Mouse (Mus musculus) spleen, postnatal 14 days (tissue): ENCODE measurements around the gene Pgm5.

Source experiments
- DNase-seq, 2 experiments: peaks; one replicate each; pipeline ENCODE4 v3.0.0; 2021 to 2022; ENCODE audit warnings: low spot score in 2 of 2

Gene Pgm5

DNA sequence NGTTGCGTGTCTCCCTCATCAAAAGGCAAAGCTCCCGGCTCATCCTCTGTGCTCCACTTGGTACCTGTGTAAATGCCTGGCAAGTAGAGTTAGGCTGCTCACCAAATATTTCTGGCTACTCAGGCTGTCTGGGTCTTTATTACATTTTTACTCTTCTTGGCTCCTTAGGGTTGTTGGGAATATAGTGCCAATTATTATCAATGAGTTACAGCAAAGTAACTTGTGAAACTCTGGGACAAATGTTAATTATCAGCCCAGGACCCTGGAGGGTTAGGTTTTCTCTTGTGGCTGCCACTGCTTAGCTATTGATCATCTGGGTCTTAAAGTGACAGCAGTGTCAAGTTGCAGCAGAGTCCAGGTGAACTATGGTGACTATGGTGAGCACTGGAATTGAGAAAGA lies 199.3 kb downstream of the Pgm5 start:
- DNase-seq: no peak

DNA sequence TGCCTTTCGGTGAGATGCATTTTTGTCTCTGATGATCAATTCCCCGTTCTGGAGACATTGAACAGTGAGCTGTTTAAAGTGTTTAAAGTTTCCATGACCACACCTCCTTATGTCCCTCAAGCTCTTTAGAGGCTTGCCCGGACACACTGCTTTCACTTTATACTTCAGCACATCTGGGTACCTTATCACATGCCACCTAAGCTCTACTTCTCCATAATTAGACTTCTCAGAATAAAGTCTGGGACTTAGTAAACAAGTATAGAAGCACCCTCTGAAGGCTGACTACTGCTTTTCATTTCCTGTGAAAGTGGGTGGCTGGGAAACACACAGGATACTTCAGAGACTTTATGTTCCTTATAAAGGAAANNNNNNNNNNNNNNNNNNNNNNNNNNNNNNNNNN lies 204.7 kb downstream of the Pgm5 start:
- DNase-seq: no peak

DNA sequence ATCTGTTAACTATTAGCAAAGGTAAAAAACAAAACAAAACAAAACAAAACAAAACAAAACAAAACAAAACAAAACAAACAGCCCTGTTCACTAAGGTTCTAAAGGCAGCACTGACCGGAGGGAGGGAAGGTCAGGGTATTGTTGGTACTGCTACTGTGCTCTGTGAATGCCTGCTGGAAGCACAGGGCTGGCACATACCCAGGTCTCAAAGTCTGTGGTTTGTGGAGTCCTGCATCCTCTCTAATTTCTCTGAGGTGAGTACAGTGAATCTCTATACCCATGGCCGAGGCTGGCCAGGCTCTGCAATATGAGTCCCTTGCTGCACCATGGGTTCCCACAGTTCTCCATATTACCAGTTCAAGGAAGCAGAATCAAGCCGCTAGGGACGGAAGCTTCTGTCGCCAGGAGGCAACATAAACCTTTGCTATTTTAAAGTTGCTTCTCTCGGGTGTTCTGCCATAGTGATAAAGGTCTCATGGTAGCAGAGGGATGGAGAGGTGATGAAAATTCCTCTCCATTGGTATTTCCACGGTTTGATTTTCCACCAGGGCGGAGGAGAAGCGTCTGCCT lies 208.3 kb downstream of the Pgm5 start:
- no peak for DNase-seq

DNA sequence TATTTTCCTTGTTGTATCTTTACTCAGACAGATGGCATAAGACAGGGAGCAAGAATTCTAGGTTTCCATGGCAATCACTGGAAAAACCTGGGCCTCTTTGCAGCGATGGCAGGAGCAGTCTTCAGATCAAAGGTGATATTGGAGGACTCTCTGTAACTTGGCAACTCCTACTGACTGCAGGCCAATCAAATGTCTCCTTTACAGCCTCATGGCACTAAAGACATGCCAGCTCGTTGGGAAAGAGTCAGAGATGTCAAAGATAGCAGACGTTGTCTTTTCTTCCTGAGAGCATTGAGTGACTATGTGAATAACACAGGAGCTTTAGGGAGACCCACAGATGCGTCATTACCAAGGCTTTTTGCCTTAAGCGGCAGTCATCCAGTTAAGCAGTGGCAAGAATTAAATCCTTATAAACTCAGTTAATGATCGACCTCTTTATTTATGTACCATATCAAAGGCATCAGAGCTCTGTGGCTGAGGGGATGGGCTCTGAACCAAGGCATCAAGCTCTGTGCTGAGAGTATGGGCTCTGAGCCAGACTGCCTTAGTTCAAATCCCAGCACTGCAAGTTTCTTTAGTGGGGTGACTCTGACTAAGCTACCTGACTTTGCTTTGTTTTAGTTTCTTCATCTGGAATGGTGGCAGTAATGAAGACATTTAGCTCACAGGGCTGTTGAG lies 209.2 kb downstream of the Pgm5 start:
- no peak for DNase-seq

DNA sequence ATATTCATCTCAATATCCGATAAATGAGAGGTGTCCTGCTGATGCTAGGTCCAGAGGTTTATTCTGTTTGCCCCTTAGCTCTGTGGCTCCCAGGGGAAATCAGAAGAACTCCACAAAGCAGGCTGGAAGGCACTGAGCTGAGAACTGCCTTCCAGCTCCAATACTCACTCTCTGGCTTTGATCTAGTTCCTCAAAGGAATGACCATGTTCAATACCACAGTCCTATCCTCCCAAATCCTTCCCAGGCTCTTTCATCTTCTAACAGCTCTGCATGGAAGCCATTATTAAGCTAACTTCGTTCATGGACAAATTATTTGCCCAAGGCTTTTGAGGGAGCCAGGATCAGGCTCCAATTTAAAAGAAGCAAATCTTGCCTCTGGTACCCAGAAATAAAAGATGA lies 210.1 kb downstream of the Pgm5 start:
- DNase-seq: no peak

DNA sequence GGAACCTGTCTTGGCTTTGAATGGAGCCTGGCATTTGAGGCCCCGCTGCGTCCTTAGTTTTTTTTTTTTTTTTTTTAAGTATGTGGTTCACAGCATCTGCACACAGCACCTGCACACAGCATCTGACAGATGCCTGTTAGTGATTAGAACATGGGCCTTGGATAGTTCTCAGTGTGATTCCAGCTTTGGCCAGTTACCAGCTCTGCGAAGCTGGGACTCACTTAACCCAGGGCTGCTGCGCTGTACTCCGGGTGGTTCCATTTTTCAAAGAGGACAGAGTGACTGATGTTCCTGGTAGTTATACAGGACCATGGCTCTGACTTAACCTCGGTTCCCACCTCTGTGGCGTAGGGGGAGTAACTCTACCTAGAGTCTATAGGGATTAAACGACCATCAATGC lies 211.2 kb downstream of the Pgm5 start:
- DNase-seq: no peak

DNA sequence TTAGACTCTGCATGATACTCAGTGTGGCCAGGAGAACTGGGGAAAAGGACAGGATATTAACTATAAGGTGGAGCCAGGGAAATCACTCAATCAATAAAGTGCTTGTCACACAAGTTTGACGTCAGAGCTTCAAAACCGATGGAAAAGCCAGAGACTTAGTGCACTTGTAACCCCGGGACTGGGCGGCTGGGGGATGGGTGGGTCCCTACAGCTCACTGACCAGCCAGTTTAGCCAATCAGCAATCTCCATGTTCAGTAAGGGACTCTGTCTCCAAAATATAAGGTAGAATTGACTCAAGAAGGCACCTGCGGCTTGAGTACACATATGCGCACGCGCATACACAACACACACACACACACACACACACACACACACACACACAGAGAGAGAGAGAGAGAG lies 213.6 kb downstream of the Pgm5 start:
- no peak for DNase-seq

DNA sequence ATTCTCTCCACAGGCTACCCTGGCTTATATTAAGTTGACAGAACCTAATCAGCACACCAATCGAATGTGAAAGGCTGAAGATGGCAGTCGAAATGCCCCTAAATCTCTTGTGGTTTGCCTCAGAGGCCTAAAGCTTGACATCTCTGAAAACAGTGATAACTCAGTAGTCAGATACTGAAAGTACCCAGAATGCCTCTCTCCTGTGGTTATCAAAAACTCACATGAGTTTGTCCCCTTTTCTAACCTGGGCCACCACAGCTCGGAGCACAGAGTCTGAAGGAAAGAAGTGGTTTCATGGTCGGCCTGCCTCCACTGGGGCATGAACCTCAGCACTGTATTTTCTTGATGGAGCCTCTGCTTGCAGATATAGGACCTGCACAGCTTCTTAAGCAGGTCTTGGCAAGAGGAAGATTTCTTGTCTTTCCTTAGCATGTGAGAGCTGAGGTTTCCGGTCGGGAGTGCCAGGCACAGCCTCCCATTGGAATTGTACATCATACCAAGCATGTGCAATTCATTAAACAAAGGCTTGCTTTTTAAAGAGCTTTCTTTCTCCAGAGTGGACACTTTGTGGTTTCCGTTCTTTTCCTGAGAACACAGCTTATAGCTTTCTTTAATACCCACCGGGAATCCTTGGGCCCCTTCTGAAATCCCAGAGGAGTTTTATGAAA lies 215.4 kb downstream of the Pgm5 start:
- peak; percentile 14 to 35 for DNase-seq

DNA sequence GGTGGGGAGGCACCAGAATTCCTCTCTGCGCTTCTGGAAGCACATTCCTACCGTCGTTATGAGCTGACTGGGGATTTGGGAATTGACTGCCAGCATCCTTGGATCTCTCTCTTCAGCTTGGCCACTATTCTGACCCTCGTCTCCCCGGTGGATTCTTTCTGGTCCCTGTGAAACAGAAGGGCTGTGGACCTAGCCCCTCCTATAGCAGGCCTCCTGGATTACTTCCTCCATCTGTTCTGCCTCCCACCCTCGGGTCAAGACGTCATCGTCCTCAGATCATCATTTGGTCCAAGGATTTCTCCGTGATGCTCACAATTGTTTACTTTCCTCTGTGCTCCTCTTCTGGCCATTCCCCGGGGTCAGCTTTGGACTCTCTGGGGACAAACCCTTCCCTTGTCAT lies 216.7 kb downstream of the Pgm5 start:
- no peak for DNase-seq

DNA sequence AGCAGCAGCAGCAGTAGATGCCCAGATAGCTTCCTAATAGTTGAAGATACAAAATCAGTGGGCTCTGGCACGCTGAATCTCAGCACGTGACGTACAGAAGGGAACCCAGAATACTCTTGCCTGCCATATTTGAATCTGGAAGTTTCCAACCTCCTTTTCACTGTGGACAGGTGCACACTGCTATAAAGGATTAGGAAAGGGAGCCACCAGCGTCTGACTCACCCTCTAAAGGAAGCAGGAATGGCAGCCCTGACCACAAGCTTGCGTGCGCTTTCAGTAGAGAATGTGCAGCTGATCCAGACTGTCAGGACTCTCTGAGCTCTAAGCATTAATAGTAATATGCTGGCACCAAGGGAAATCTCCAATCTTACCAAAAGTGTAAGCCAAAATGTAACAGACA lies 220.7 kb downstream of the Pgm5 start:
- DNase-seq: no peak

DNA sequence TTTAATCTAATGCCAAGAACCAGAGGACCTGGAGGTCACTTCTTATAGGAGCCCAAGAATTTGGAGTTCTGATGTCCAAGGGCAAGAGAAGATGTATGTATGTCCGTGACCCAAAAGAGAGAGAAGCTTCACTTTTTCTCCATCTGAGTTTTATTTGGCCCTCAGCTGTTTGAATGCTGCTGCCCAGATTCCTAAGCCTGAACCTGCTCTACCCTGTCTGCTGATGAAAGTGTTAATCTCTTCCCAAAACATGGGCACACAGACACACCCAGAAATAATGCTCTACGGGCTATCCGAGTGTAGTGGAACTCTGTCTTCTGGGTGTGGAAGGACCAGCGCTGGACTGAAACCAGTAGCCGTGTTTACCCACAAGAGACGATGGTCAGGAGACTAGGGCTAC lies 223.7 kb downstream of the Pgm5 start:
- no peak for DNase-seq

DNA sequence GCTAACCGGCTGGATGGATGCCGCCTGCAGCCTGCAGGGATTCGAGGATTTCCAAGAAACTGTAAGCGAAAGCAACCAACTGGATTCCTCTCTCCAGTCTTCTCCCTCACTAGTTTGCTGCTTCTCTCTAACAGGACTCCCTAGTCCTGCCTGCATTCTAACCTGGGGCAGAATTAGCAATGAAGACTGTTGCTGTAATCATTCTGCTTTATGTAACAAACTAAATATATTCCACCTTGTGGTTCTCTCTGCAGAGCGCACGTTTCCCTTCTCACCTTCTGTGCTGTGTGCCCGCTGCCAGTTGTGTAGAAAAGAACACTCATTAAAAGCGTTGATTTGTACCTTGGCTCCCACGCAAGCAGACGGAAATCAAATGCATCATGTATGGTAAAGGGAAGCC lies 225.0 kb downstream of the Pgm5 start:
- no peak for DNase-seq

DNA sequence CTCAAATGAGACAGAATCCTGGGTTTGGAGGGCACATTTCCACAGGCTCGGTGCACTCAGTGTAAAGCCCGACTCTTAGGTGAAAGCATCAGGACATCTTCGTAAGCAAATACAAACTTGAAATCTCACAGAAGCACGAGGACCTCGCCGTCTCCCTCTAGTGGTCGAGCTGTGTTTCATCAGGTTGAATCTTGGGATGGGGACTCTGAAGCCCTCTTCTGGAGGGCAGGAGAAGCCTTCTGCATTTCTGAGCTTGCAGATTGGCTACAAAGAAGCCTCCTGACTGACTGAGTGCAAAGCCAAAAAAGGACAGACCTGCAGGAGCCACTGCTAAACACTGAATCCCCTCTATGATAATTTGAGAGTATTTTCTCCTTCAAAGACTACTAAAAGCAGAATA lies 227.1 kb downstream of the Pgm5 start:
- peak; percentile 46 to 63 for DNase-seq
